Mouse (Mus musculus) hindbrain, embryonic 13.5 days (tissue): ENCODE measurements around the gene Zmiz1. TPM values are rescaled to one million over a fixed set of nuclear protein-coding genes. Genes with fewer than 3 reads are reported as not detected.

Experiments
- ATAC-seq: fragments of 200-750 bp; cut with Nextera tagmentation; 2 replicates; pipeline ENCODE4 v1.8.0; 2017; ENCODE audit warnings: moderate TSS enrichment; ENCODE audit not compliant: low FRiP score
- H3K27ac ChIP-seq: fragments of 300-500 bp; sonication (generic); 2 replicates; pipeline ENCODE4 v1.5.1; 2015; ENCODE audit warnings: inconsistent platforms, mild to moderate bottlenecking, moderate library complexity
- H3K27me3 ChIP-seq: fragments of 300-500 bp; sonication (generic); 2 replicates; pipeline ENCODE4 v1.6.1; 2015; ENCODE audit warnings: mild to moderate bottlenecking, inconsistent platforms
- H3K36me3 ChIP-seq: fragments of 300-500 bp; sonication (generic); 2 replicates; pipeline ENCODE4 v1.6.1; 2015; ENCODE audit warnings: mild to moderate bottlenecking, inconsistent platforms
- H3K4me1 ChIP-seq: fragments of 300-500 bp; sonication (generic); replicated peaks from 2 replicates; pipeline ENCODE4 v1.6.1; 2015; ENCODE audit warnings: inconsistent platforms
- H3K4me2 ChIP-seq: fragments of 300-500 bp; sonication (generic); 2 replicates; pipeline ENCODE4 v1.6.1; 2015; ENCODE audit warnings: inconsistent platforms, mild to moderate bottlenecking, moderate library complexity
- H3K4me3 ChIP-seq: fragments of 300-500 bp; sonication (generic); 2 replicates; pipeline ENCODE4 v1.5.1; 2015; ENCODE audit warnings: mild to moderate bottlenecking, inconsistent platforms
- H3K9ac ChIP-seq: fragments of 300-500 bp; sonication (generic); 2 replicates; pipeline ENCODE4 v1.6.1; 2015; ENCODE audit warnings: mild to moderate bottlenecking, inconsistent platforms
- H3K9me3 ChIP-seq: fragments of 300-500 bp; sonication (generic); 2 replicates; pipeline ENCODE4 v1.6.1; 2016; ENCODE audit warnings: inconsistent platforms
- WGBS: fragments of 180-500 bp; shearing (Covaris S2); methylation state at CpG from one replicate; pipeline ENCODE4 v1.1.7; 2015; 5-methylcytosine and 5-hydroxymethylcytosine counted together
- polyA plus RNA-seq: library from polyadenylated mRNA; unstranded; fragments of >200 nt; fragmentation: Nextera tagmentation; extraction: Ambion mirVana; gene quantifications from 2 replicates; pipeline ENCODE4 v1.2.1, GENCODE M21; 2015

Zmiz1 gene
- polyA plus RNA-seq, 1 experiment from 2014 or later = 58.5 TPM

- Histone ChIP-seq H3K27me3 (peaks cover 8% of the 10 kb centered on the region; the same call in 1 of the 2 replicates), H3K4me1 (peaks cover 7% of the 10 kb centered on the region), H3K9me3 (no peaks in the 10 kb centered on the region), H3K4me2 (no peak overlapping the region), H3K27ac (no peak overlapping the region), H3K4me3 (no peak overlapping the region), H3K36me3 (no peaks in the 10 kb centered on the region), H3K9ac (no peak overlapping the region)
- 51% methylated on average over 3 of the region's 3 CpGs for WGBS
- no peak for ATAC-seq
These were observed 18.2 kb upstream of the Zmiz1 start for GRCm38 (mm10) chr14:25440777-25441176.

- no peaks in the 10 kb centered on the region for H3K36me3 ChIP-seq
- peaks cover 11% of the 10 kb centered on the region for H3K4me1 ChIP-seq
- no peak overlapping the region for H3K27ac ChIP-seq
- 81% methylated on average over 5 of the region's 5 CpGs for WGBS
- H3K9ac ChIP-seq = no peak overlapping the region
- peaks cover 8% of the 10 kb centered on the region; the same call in 1 of the 2 replicates for H3K27me3 ChIP-seq
- H3K9me3 ChIP-seq = no peaks in the 10 kb centered on the region
- ATAC-seq = no peak
- no peak overlapping the region for H3K4me3 ChIP-seq
- no peak overlapping the region for H3K4me2 ChIP-seq
These were observed 17.5 kb upstream of the Zmiz1 start for GRCm38 (mm10) chr14:25441469-25441868.

- 6% methylated on average over 2 of the region's 2 CpGs for WGBS
- Histone ChIP-seq H3K36me3 (no peaks in the 10 kb centered on the region), H3K4me3 (no peak overlapping the region), H3K27me3 (peaks cover 8% of the 10 kb centered on the region; the same call in 1 of the 2 replicates), H3K4me2 (no peak overlapping the region), H3K9me3 (no peaks in the 10 kb centered on the region), H3K9ac (no peak overlapping the region), H3K27ac (no peak overlapping the region), H3K4me1 (peaks cover 11% of the 10 kb centered on the region)
- ATAC-seq = no peak
These were observed 16.3 kb upstream of the Zmiz1 start for GRCm38 (mm10) chr14:25442676-25443075.

GRCm38 (mm10) chr14:25447136-25447775 is 11.7 kb upstream of the Zmiz1 start:
- 78% methylated on average over 6 of the region's 6 CpGs for WGBS

GRCm38 (mm10) chr14:25448471-25448870 is 10.5 kb upstream of the Zmiz1 start:
- Histone ChIP-seq H3K4me2 (no peak overlapping the region), H3K4me3 (no peak overlapping the region), H3K9ac (no peak overlapping the region), H3K36me3 (no peaks in the 10 kb centered on the region), H3K9me3 (no peaks in the 10 kb centered on the region), H3K27me3 (no peaks in the 10 kb centered on the region), H3K27ac (no peak overlapping the region), H3K4me1 (peaks cover 20% of the 10 kb centered on the region)
- ATAC-seq = no peak
- 40% methylated on average over 2 of the region's 2 CpGs for WGBS

More at GRCm38 (mm10) chr14:25447136-25447775, 11.7 kb upstream of the Zmiz1 start:
- peaks cover 20% of the 10 kb centered on the region for H3K4me1 ChIP-seq
- H3K9me3 ChIP-seq = no peaks in the 10 kb centered on the region
- H3K36me3 ChIP-seq = no peaks in the 10 kb centered on the region
- no peak overlapping the region for H3K27ac ChIP-seq
- H3K27me3 ChIP-seq = no peaks in the 10 kb centered on the region
- ATAC-seq = no peak
- no peak overlapping the region for H3K9ac ChIP-seq
- H3K4me2 ChIP-seq = no peak overlapping the region
- no peak overlapping the region for H3K4me3 ChIP-seq

- WGBS = 59% methylated on average over 7 of the region's 7 CpGs
- H3K4me1 ChIP-seq = peaks cover 26% of the 10 kb centered on the region
- ATAC-seq = no peak
- no peak overlapping the region for H3K27ac ChIP-seq
- no peaks in the 10 kb centered on the region for H3K9me3 ChIP-seq
- peaks cover 4% of the 10 kb centered on the region; the same call in 1 of the 2 replicates for H3K27me3 ChIP-seq
- H3K9ac ChIP-seq = no peak overlapping the region
- H3K4me3 ChIP-seq = no peak overlapping the region
- no peaks in the 10 kb centered on the region for H3K36me3 ChIP-seq
- H3K4me2 ChIP-seq = no peak overlapping the region
These were observed 7.8 kb upstream of the Zmiz1 start for GRCm38 (mm10) chr14:25451099-25451667.

- Histone ChIP-seq H3K27ac (no peak overlapping the region), H3K4me1 (peaks cover 34% of the 10 kb centered on the region), H3K9me3 (no peaks in the 10 kb centered on the region), H3K4me3 (no peak overlapping the region), H3K27me3 (peaks cover 4% of the 10 kb centered on the region; the same call in 1 of the 2 replicates), H3K9ac (no peak overlapping the region), H3K4me2 (no peak overlapping the region), H3K36me3 (no peaks in the 10 kb centered on the region)
- ATAC-seq = no peak
- WGBS = 61% methylated on average over 10 of the region's 10 CpGs
These were observed 7.0 kb upstream of the Zmiz1 start for GRCm38 (mm10) chr14:25451699-25452632.

- Histone ChIP-seq H3K36me3 (no peaks in the 10 kb centered on the region), H3K9me3 (no peaks in the 10 kb centered on the region), H3K4me3 (no peak overlapping the region), H3K27me3 (peaks cover 4% of the 10 kb centered on the region; the same call in 1 of the 2 replicates), H3K4me2 (no peak overlapping the region), H3K27ac (no peak overlapping the region), H3K4me1 (peaks cover 36% of the 10 kb centered on the region), H3K9ac (no peak overlapping the region)
- WGBS = 54% methylated on average over 2 of the region's 2 CpGs
- no peak for ATAC-seq
These were observed 6.4 kb upstream of the Zmiz1 start for GRCm38 (mm10) chr14:25452633-25453025.

GRCm38 (mm10) chr14:25454066-25454760 is 4.8 kb upstream of the Zmiz1 start:
- Histone ChIP-seq H3K4me1 (peaks cover 36% of the 10 kb centered on the region), H3K4me2 (no peak overlapping the region), H3K27me3 (peaks cover 4% of the 10 kb centered on the region; the same call in 1 of the 2 replicates), H3K9ac (no peak overlapping the region), H3K4me3 (no peak overlapping the region), H3K27ac (no peak overlapping the region), H3K36me3 (no peaks in the 10 kb centered on the region), H3K9me3 (no peaks in the 10 kb centered on the region)
- WGBS = 86% methylated on average over 12 of the region's 12 CpGs
- no peak for ATAC-seq

- H3K4me1 ChIP-seq = peaks cover 43% of the 10 kb centered on the region
- H3K36me3 ChIP-seq = no peaks in the 10 kb centered on the region
- H3K4me3 ChIP-seq = peak overlapping the region; percentile 99
- ATAC-seq = no peak
- H3K27me3 ChIP-seq = peaks cover 4% of the 10 kb centered on the region; the same call in 1 of the 2 replicates
- H3K9ac ChIP-seq = peak overlapping the region; percentile 100
- 2% methylated on average over 16 of the region's 17 CpGs for WGBS
- peak overlapping the region; percentile 99 for H3K27ac ChIP-seq
- H3K9me3 ChIP-seq = no peaks in the 10 kb centered on the region
- H3K4me2 ChIP-seq = peak overlapping the region; percentile 98
These were observed 2.1 kb upstream of the Zmiz1 start for GRCm38 (mm10) chr14:25456666-25457433.

- Histone ChIP-seq H3K9ac (peak overlapping the region; percentile 100), H3K4me1 (peaks cover 50% of the 10 kb centered on the region), H3K27ac (peak overlapping the region; percentile 99), H3K9me3 (no peaks in the 10 kb centered on the region), H3K36me3 (no peaks in the 10 kb centered on the region), H3K27me3 (peaks cover 4% of the 10 kb centered on the region; the same call in 1 of the 2 replicates), H3K4me2 (peak overlapping the region; percentile 98), H3K4me3 (peak overlapping the region; percentile 99)
- peak; percentile 88 for ATAC-seq
- WGBS = 1% methylated on average over 51 of the region's 52 CpGs
These were observed 1.5 kb upstream of the Zmiz1 start for GRCm38 (mm10) chr14:25457434-25457957.
